Mouse (Mus musculus): ENCODE data around the gene Cfap97d2. TPM values are rescaled to one million over a fixed set of nuclear protein-coding genes. Genes with fewer than 3 reads are reported as not detected.

The Cfap97d2 gene
- not detected for polyA plus RNA-seq (2017; shearing (Covaris generic))

GRCm38 (mm10) chr8:13705668-13706067, at the start of gene Cfap97d2:
Cfap97d2 (plus strand) TSS chr8:13705889.

GRCm38 (mm10) chr8:13677413-13677883, 28.2 kb upstream of the Cfap97d2 start, which contains the start of gene Rasa3:
Rasa3 (minus strand) TSS chr8:13677603.

DNA sequence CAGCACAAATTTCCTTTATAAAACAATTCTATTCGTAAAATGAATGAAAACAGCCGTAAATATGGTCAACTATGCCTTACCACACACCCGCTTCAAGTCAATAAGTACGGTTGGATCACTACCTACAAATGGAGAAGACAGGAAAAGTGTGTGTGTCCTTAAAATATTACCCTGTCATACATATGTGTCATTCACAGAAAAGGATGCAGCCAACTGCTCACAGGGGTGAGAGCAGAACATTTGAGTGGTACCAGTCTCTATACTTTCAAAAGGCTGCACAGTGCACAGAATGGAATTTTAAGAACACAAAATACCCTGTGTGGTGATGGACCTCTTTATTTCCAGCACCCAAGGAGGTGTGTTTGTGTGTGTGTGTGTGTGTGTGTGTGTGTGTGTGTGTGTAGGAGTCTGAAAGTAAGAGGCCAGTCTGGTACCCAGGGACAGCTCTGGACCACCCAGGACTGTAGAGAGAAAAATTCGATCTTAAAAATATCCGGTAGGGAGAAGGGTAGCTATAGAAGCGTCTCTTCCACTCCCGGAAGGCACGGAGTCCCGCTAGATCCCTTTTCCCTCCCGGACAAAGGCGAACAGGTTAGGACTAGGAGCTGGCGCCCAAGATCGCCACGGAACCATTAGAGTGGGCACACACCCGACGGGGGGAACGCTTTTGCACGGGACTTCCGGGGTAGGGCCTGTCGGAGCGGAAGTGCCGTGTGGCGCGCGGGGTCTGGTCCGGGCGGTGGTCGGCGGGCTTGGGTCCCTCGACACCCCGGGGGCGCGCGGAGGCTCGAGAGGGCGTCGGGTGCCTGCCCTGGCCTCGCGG, 51.5 kb downstream of the Cfap97d2 start, which contains the start of gene Cdc16:
Gene Cdc16 (plus strand): TSS at position 695 of the 823 bp plus-strand sequence.

GRCm38 (mm10) chr8:13785250-13785763, 79.6 kb downstream of the Cfap97d2 start, which contains the start of gene Upf3a:
Upf3a (plus strand) TSS chr8:13785615.

Other genes with a start within 250 kb of the Cfap97d2 start
- not detected for gene Gas6, start 211.4 kb upstream of the Cfap97d2 start, polyA plus RNA-seq (2017; shearing (Covaris generic))
- gene 1700029H14Rik, start 143.4 kb upstream of the Cfap97d2 start, polyA plus RNA-seq (2017; shearing (Covaris generic)), result 0.46 TPM
- 237 TPM for gene Rasa3, start 28.3 kb upstream of the Cfap97d2 start, polyA plus RNA-seq (2017; shearing (Covaris generic))
- 36.6 TPM for gene Cdc16, start 51.8 kb downstream of the Cfap97d2 start, polyA plus RNA-seq (2017; shearing (Covaris generic))
- gene Upf3a, start 79.7 kb downstream of the Cfap97d2 start, polyA plus RNA-seq (2017; shearing (Covaris generic)), result 33.1 TPM
- gene AF366264, start 132.5 kb downstream of the Cfap97d2 start, polyA plus RNA-seq (2017; shearing (Covaris generic)), result not detected
- 23.0 TPM for gene Champ1, start 163.8 kb downstream of the Cfap97d2 start, polyA plus RNA-seq (2017; shearing (Covaris generic))
- 1.4 TPM for gene Coprs, start 184.4 kb downstream of the Cfap97d2 start, polyA plus RNA-seq (2017; shearing (Covaris generic))